Mouse (Mus musculus) E14TG2a.4 (cell line): ENCODE results near the gene Ptprn.

Experiments
- CTCF ChIP-seq: conservative IDR thresholded peaks from 2 replicates; pipeline ENCODE4 v1.5.1; 2014; ENCODE audit warnings: low read length
- POU5F1 ChIP-seq: IDR thresholded peaks from 2 replicates; pipeline ENCODE4 v1.6.1; 2014; ENCODE audit warnings: low read length, borderline replicate concordance

- TF ChIP-seq CTCF = no peak
- TF ChIP-seq POU5F1 = no peak
These were observed 41.4 kb downstream of the Ptprn start for GRCm38 (mm10) chr1:75222926-75223325.
